ENCODE assay signal across 21 mouse cellular contexts in the genomic region with DNA sequence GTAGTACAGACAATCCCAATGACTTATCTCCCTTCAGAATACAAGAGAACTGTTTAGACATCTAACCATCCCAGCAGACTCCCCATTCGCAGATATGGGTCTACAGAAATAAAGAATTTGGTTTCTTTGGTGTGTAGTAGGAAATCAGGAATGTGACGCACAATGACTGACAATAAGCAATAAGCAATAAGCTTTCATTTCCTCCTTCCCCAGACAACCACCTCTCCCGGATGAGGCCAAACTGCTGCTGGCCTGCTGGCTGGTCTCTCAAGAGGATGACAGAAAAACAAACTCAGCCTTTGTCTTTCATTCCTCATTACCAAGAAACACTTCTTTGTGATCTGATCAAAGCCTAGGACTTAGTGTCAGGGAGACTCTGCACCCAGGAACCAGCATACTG.
"Had no signal": no experiment of that assay in that cellular context is flagged by ENCODE, and none has a peak within 500 bp of the region (broad histone marks: within the 10 kb centered on the region; RNA-seq: fewer than 3 reads in every experiment).

No protein-coding gene starts in this region.

- H3K4me3 ChIP-seq: heart, embryonic 10.5 days; heart, embryonic 12.5 days; hindbrain, embryonic 10.5 days; hindbrain, embryonic 12.5 days; intestine, embryonic 15.5 days; layer of hippocampus, adult 2 months; limb, embryonic 13.5 days; limb, embryonic 15.5 days had no signal

- ATAC-seq: hindbrain, embryonic 16.5 days had no signal

- H3K27ac ChIP-seq: heart, embryonic 10.5 days; hindbrain, embryonic 10.5 days; hindbrain, embryonic 12.5 days; hindbrain, embryonic 14.5 days; intestine, embryonic 15.5 days; layer of hippocampus, adult 2 months; limb, embryonic 13.5 days; limb, embryonic 15.5 days had no signal

- H3K27me3 ChIP-seq: heart, embryonic 12.5 days; hindbrain, embryonic 12.5 days; intestine, embryonic 15.5 days; limb, embryonic 13.5 days; limb, embryonic 15.5 days had no signal

- H3K4me1 ChIP-seq: heart, embryonic 10.5 days; heart, embryonic 12.5 days; hindbrain, embryonic 10.5 days; hindbrain, embryonic 12.5 days; intestine, embryonic 15.5 days; limb, embryonic 13.5 days; limb, embryonic 15.5 days had no signal

- H3K9me3 ChIP-seq: heart, embryonic 10.5 days; heart, embryonic 12.5 days; hindbrain, embryonic 10.5 days; hindbrain, embryonic 12.5 days; intestine, embryonic 15.5 days; limb, embryonic 13.5 days; limb, embryonic 15.5 days had no signal

- H3K4me2 ChIP-seq: heart, embryonic 12.5 days; hindbrain, embryonic 12.5 days; hindbrain, embryonic 14.5 days; intestine, embryonic 15.5 days; limb, embryonic 13.5 days; limb, embryonic 15.5 days had no signal

- H3K9ac ChIP-seq: heart, embryonic 12.5 days; hindbrain, embryonic 12.5 days; hindbrain, embryonic 14.5 days; intestine, embryonic 15.5 days; limb, embryonic 13.5 days; limb, embryonic 15.5 days had no signal

- DNase-seq: gastrocnemius, postnatal 14 days; gastrocnemius, postnatal 36 days; heart, adult 18-20 months; heart, postnatal 10 days; heart, postnatal 4 days; kidney, adult 18-20 months; kidney, adult 8-10 months; kidney, postnatal 10 days; kidney, postnatal 25 days; kidney, postnatal 4 days; left cerebral cortex, postnatal 4 days had no signal
